Mouse (Mus musculus): ENCODE data around the gene Sema5b.

Gene Sema5b

DNA sequence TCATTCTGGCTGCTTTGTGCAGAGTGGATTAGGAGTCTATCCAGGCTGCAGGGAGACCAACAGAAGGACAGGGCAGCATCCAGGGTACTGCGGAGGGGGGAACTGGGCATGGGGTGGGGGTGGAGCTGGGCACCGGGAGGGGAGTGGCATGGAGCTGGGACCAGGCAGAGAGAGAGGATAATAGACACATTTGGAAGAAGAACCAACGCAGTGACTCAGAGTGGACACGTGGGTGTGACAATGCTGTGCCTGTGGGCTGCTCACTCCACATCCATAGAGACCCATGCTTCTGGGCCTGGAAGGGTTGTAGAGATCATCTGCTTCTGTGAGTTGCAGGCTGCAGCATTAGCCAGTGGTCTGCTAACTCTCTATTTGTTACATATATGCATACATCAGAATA lies 107.9 kb downstream of the Sema5b start:
- DNase-seq, result no peak

DNA sequence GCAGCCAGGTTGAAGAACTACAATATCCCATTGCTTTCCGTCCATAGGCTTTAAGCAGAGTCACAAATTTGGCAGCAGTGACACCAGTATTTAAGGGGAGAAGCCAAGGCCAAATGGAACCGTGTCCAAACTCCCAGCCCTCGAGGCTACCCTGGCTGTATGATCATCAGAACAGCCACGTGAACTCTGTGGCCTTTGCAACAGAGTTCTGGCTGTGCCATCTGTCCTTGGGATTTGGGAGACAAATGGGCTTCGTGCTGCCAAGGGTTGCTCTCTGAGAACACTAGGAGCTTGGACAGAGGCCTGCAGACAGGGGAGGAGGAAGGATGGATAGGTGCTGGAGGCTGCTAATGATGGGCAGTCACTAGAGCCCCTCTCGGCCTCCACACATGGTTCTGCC lies 111.3 kb downstream of the Sema5b start:
- DNase-seq, result no peak

GRCm38 (mm10) chr16:35652706-35653105 lies 111.8 kb downstream of the Sema5b start:
- no peak for DNase-seq

DNA sequence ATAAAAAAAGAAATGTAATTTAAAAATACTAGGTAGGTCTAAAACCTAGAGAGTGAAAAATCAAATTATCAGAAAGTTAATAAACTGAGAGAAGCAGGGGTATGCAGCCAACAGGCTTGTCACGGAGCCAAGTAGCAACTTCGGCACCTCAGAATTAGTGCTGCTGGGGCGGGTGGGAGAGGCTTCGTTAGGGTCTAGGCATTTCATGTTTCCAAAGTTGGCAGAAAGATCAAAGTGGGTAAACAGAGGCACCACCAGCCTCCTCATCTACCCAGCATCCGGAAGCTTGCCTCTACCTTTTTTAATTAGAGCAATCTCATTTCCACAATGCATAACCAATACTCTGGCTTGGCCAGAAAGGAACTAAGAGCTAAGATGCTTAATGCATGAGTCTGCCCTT lies 113.0 kb downstream of the Sema5b start:
- DNase-seq, result no peak

DNA sequence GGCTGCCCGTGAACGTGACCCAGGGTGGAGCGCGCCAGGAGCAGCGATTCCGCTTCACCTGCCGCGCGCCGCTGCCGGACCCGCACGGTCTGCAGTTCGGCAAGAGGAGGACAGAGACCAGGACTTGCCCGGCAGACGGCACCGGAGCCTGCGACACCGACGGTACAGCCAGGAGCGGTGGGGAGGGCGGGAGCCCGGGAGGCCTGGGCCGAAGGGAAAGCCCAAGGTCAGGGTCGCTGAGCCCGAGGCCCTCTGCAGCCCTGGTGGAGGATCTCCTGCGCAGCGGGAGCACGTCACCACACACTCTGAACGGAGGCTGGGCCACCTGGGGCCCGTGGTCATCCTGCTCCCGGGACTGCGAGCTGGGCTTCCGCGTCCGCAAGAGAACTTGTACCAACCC lies 119.3 kb downstream of the Sema5b start:
- no peak for DNase-seq

GRCm38 (mm10) chr16:35663831-35664414 lies 123.0 kb downstream of the Sema5b start:
- no peak for DNase-seq

- no peak for DNase-seq
Measured at GRCm38 (mm10) chr16:35664847-35665246, 123.9 kb downstream of the Sema5b start.

DNA sequence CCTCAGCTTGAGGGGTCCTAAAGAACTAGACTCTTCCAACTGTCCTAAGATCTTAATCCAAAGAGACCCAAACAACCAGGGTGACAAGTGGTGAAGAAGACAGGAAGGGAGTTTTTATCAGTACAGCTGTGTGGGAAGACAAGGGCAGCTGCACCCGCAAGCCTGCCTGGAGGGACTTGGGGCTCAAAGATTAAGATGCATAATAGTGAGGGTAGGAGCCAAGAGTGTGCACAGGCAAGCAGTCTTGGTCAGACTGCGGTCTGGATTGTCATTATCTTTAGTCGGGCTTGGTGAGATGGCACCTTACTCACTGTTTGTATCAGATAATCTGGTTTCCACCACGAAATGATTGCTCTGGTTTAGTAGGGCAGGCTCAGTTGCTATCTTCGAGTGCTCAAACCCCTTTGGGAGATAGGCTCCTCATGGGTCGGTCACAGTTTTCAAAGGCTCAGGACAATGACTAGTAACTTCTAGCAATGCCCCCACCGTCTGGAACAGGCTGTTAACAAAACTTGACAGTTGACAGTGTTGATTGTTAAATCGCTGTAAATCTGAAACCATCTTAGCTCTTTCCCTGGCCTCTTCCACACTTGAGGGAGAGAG lies 136.7 kb downstream of the Sema5b start:
- no peak for DNase-seq

DNA sequence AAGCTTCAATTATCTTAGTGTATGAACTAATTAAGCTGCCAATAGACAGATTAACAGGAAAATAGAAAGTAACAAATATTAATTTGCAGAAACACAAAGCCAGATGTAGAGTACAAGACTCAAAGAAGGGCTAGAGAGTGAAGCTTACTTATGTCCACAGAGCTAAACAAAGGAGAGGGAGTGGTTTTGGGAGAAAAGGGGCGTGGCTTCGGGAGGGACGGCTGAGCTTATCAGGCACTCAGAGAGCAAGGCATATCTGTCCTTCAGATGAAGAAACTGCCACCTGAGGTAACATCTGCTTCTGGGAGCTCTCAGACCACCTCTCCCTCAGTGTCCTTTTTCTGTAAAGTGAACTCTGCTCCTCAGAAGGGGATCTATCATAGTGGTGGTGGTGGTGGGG lies 137.5 kb downstream of the Sema5b start:
- no peak for DNase-seq

DNA sequence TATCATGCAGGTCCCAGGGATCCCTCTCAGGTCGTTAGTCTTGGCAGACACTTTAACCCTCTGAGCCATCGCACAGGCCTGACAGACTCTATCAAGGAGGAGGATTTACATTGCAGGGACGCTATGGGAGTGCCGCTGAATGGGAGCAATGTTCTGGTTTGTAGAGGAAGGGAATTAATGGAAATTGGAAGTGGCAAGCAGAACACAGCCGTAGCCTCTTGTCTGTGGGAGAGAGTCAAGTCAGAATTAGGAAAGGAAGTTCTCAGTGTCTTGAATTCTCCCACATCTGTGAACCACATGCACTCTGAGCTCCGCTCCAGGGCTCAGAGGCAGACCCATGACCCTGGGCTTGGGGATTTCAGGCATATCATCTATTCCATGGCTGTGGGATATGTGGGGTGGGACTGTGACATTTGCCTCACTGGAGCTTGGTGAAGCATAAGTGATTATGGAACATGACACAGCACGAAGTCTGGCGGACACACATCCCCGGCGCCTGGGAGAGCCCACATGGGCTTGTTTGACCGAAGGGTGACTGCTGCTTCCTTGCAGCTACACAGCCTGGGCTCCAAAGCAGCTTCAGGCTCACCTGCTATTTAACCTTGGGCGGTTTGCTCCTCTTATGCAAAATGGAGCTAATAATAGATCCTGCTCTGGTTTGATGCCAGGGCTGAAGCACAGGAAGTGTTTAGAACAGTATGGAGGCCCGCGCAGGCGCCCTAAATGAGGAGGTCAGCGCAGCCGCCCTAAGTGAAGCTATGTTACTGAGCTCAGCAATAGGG lies 140.6 kb downstream of the Sema5b start:
- DNase-seq, result no peak

- no peak for DNase-seq
Measured at GRCm38 (mm10) chr16:35685027-35685426, 144.1 kb downstream of the Sema5b start.

DNA sequence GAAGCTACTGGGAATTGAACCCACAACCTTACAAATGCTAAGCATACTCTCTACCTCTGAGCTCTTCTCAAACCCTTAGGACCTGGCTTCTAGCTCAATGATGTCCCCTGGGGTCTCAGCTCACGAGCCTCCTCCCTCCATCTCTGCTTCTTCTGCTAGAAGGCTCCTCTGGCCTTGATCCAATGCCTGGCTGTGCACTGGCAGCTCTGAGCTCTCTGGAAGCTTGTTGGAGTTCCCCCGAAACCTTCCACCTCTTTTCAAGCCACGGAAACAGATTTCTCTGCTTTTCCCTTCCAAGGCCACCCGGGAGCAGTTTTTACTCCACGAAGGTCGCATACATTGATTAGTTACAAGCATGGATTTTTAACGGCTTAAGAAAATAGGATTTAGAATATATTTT lies 145.5 kb downstream of the Sema5b start:
- no peak for DNase-seq

DNA sequence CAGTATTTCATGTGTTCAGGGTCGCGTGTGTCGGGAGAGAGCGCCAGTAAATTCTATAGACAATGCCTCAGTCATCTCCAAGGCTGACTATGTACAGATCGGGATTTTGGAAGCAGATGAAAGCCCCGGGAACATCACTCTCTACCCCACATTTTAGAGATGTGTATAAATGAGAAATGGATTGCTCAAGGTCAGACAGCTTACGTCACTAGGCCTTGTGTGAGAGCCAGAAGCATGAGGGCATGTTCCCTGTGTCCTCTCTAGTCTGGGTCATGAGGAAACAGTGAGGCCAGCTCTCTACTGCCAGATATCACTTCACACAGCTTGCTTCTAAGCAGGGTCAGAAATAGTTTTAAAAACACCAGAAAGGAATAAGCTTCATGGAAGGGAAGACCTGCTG lies 150.7 kb downstream of the Sema5b start:
- DNase-seq, result no peak

DNA sequence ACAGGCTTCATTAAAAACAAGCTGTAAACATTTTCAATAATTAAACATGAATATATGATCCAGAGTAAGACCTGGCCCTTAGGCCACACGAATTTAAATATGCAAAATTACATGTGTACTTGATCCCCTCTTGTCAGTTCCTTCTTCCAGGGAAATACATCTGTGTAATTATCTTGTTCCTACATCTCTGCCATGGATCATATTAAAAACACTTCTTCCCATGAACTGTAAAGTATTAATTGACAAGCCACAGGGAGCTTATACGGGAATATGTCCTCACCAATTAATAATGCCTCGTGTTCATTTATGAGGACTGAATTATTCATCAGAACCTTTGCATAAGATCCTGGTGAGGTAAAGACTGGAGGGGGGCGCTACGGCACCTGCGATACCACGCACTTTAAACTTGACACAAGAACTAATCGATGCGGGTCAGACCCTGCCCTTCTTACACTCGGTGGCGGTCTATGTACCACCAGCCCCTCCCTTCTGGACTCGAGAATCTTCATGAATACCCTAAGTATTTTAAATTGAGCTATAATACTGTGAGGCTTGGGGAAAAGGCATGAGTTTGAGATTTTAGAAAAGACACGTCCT lies 153.4 kb downstream of the Sema5b start:
- DNase-seq, result no peak

DNA sequence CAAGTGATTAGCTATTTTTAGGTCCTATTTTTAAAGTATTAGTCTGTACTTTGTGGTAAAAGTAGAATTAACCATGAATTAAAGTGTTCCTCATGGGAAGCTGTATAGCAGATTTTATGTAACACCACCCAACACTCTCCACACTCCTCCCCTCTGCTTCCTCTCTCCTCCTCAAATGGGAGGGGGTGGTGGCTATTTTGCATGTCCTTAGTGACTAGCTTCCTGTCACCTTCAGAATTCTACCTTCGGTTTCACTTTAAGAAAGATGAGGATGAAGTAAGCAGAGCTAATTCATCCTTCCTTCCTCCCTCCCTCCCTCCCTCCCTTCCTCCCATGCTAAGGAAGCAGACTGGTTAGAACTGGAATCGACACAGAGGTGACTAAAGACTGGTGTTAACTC lies 155.2 kb downstream of the Sema5b start:
- DNase-seq, result no peak

DNA sequence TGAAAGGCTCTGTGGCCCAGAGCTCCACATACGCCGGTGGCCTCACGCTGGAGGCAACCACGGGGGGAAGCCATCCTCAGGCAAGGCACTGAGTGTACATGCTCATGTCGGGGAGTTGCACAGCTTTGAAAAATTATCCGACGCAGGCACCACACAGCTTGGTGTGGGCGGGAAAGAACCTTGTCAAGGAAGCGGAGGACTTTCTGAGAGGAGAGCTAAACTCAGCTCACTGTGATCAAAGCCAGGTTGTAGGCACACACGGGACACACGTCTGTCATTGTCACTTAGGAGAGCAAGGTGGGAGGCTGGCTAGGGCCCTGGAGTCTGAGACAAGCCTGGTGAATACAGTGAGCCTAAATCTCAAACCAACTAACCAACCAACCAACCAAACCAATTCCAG lies 160.9 kb downstream of the Sema5b start:
- no peak for DNase-seq

DNA sequence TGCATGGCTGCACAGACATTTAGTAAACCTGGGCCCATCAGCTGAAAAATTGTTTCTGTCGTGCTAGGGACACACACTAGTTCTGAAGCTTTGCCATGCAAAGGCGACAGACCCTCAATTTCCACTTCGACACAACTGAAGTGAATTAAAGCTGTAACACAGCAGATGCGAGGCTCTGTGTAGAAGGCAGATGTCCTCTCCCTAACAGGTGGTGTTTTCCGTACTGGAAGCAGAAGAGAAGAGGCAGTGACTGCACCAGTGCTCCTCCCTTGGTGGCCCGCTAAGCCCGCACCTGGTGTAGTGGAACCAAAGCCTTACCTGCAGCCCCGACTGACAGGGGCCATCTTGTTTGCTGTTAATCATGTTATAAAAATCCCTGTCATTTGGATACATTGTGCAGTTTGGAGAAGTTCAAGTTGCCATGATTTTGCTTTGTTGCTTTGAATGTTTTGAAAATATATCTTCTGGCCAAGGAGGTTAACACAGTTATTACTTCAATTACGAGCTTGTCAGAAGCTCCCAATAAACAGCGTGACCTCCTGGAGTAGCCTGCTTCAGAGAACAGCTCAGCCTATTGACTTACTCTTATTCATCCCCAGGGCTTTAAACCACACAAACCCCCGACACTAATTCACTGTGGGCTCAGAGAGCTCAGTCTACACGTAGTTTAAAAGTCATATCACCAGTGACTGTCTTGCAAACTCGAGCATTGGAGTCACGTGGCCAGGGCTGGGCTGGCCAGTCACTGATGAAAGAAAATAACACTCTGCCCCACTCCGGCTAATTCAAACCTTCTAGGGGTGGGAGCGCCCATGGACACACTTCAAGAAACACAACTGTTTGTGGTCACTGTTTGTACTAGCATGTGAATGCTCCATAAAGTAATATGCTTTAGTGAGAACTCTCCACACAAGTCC lies 163.1 kb downstream of the Sema5b start:
- DNase-seq, result no peak

DNA sequence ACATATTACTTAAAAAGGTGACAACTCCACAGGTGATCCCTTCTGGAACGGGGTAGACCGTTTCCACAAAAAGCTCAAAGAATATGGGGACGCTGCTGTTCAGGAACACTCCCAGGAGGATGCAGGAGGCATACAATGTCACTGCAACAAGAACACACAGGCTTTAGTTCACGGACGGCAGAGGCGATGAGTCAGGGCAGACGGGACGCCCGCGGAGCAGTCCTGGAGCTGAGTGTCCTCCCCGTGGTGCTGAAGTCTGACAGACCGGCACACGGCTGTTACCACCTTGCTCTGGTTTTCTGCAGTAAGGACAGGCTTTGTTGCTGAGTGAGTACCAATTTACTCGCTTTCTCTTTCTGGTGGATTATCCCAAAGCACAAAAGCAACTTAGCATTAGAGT lies 163.9 kb downstream of the Sema5b start:
- DNase-seq, result no peak

DNA sequence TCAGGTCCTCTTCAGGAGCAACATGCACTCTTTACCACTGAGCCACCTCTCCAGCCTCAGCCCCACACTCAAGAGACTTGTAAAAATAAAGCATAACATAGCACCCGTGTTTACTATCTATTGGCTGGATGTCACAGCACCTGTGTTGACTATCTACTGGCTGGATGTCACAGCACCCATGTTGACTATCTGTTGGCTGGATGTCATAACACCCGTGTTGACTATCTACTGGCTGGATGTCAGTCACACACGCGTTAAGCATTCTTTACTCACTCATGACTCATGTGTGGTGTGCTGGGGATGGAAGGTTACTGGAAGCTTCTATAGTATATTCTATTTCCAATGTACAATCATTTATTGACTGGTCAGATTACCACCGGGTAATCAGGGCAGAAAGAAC lies 166.1 kb downstream of the Sema5b start:
- DNase-seq, result no peak

- DNase-seq, result no peak
Measured at GRCm38 (mm10) chr16:35711004-35711403, 170.1 kb downstream of the Sema5b start.

DNA sequence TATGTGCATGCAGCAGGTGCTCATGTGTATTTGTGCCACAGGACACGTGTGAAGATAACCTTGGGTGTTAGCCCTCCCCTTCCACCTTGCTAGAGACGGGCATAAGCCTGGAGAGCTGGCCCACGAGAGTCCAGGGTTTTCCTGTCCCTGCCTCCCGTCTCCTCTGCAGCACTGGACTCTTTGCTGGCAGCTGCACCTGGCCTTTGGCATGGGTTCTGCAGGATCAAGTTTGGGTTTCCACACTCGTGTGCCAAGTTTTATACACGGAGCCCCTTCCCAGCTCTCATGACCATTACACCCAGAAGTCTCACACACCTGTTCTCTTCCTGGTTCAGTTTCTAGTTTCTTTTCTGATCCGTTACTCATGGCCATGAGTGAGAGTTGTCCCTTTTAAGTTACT lies 172.7 kb downstream of the Sema5b start:
- no peak for DNase-seq
